Mouse (Mus musculus): ENCODE measurements around the gene Foxj1. TPM values are rescaled to one million over a fixed set of nuclear protein-coding genes. Genes with fewer than 3 reads are reported as not detected.

Foxj1 gene
- 17.2 and 18.3 TPM in 2 replicates for polyA plus RNA-seq (2012; rRNA removed)

DNA sequence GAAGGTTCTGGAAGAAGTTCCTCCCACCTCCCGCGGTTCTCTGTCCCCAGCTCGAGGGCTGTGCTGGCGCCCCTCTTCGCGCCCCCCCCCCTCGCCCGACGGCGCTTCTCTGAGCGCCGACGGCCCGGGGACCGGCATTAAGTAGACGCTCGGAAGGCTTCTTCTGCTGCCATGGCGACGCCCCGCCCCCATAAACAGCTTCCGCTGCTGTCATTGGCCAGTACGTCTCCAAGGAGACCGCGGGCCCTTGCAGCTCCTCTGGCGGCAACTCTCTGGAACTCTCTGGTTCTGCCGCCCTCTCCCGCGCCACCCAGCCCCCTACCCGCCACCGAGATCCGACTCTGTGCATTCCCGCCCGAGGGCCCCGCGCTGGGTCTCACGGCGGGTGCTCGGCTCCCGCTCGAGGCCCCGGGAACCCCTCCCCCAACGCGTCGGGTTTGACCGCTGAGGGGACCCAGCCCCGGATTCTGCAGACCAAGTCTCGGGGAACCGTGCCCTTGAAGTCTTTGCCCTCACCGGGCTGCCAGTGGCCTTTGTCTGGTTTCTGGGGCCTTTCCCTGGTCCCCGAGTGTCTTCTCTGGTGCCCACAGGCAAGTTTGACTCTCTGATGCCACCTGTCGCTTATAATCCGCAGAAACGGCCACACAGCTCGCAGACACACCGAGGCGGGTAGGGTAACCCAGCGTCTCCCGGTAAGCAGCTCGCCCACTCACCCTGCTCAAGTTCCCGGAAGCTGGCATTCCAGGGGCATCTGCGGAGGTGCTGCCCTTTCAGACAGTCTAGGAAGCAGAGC is at the start of gene Foxj1:
Gene Foxj1, minus strand, starts transcription at position 156 of the 793 bp plus-strand sequence.

DNA sequence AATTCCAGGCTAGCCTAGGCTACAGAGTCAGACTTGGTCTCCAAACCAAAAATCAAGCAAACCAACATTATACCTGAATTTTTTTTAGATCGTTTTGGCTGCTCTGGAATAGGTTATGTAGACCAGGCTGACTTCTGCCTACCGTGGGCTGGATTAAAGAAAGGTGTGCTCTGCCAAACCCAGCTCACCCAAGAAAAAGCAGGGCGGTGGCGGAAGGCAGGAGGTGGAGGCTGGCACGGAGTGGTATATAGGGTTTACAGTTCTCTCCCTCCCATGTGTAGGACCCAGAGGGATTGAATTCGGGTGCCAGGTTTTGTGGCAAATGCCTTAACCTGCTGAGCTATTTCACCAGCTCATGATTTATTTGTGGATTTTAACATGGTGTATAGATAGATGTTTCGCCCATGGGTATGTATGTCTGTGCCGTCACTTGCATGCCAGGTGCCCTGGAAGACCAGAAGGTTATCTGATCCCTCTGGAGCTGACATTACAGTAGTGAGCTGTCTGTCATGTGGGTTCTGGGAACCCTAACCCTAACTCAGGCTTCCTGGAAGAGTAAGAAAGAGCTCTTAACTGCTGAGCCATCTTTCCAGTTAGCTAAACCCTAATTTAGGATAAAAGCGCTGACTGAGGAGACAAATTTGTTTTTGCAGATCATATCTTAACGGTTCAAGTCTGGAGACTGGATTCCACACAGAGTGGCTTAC is 28.0 kb downstream of the Foxj1 start, which contains the start of gene Exoc7:
Gene Exoc7, minus strand, starts transcription at position 215 of the 707 bp plus-strand sequence.

DNA sequence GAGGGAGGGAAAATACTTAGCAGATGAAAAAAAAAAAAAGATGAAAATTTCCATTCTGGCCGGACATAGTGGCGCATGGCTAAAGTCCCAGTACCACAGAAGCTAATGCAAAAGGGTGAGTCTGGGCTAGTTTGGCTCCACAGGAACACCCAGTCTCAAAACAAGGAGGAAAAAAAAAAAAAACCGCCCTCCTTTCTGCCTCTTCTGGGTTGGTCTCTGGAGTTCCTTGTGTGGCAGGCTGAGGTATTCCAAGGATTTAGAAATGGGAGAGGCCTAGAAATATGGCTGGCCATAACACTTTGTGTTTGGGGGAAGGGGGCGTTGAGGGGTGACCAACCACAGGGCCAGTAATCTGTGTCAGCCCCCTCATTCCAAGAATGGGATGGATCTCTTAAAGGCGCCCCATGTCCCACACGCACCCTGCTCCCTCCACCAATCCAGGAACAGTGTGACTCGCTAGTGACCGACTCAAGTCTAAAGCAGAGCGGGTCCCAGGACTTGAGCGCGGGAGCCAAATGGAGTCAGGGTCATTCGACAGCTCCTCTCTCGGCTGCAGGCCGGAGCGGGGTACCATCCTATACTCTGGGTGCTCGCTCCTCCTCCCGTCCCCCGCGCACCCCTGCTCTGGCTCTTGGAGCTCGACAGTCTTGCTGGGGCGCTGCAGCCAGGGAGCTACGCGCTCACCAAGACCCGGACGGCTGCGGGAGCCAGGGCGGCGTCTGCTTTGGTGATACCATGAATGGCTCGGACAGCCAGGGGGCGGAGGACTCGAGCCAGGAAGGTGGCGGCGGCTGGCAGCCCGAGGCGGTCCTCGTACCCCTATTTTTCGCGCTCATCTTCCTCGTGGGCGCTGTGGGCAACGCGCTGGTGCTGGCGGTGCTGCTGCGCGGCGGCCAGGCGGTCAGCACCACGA is 54.2 kb downstream of the Foxj1 start, which contains the start of gene Galr2:
Gene Galr2, plus strand, starts transcription at position 189 of the 913 bp plus-strand sequence.

Other genes starting within 250 kb of the Foxj1 start
- 124 and 132 TPM in 2 replicates for gene Wbp2, start 248.4 kb downstream of the Foxj1 start, polyA plus RNA-seq (2012; rRNA removed)
- 4.3 and 7.9 TPM in 2 replicates for gene Trim47, start 208.2 kb downstream of the Foxj1 start, polyA plus RNA-seq (2012; rRNA removed)
- 2.4 and 2.7 TPM in 2 replicates for gene Trim65, start 204.3 kb downstream of the Foxj1 start, polyA plus RNA-seq (2012; rRNA removed)
- 49.6 and 52.6 TPM in 2 replicates for gene Mrpl38, start 196.5 kb downstream of the Foxj1 start, polyA plus RNA-seq (2012; rRNA removed)
- 133 and 144 TPM in 2 replicates for gene Fbf1, start 167.2 kb downstream of the Foxj1 start, polyA plus RNA-seq (2012; rRNA removed)
- 52.9 and 56.6 TPM in 2 replicates for gene Ten1, start 136.5 kb downstream of the Foxj1 start, polyA plus RNA-seq (2012; rRNA removed)
- gene Acox1, start 136.4 kb downstream of the Foxj1 start, polyA plus RNA-seq (2012; rRNA removed), result 61.4 and 65.4 TPM in 2 replicates
- 0.39 and 1.1 TPM in 2 replicates for gene Evpl, start 97.3 kb downstream of the Foxj1 start, polyA plus RNA-seq (2012; rRNA removed)
- gene Srp68, start 61.2 kb downstream of the Foxj1 start, polyA plus RNA-seq (2012; rRNA removed), result 80.7 and 81.7 TPM in 2 replicates
- 0.12 and 0.24 TPM in 2 replicates for gene Galr2, start 54.5 kb downstream of the Foxj1 start, polyA plus RNA-seq (2012; rRNA removed)
- gene Exoc7, start 28.2 kb downstream of the Foxj1 start, polyA plus RNA-seq (2012; rRNA removed), result 88.3 and 89.3 TPM in 2 replicates
- 65.3 and 65.5 TPM in 2 replicates for gene Rnf157, start 77.6 kb upstream of the Foxj1 start, polyA plus RNA-seq (2012; rRNA removed)
- gene Ubald2, start 98.7 kb upstream of the Foxj1 start, polyA plus RNA-seq (2012; rRNA removed), result 167 and 198 TPM in 2 replicates
- 0.09 and 0.10 TPM in 2 replicates for gene Qrich2, start 130.8 kb upstream of the Foxj1 start, polyA plus RNA-seq (2012; rRNA removed)
- gene Prpsap1, start 158.8 kb upstream of the Foxj1 start, polyA plus RNA-seq (2012; rRNA removed), result 115 and 129 TPM in 2 replicates
- 2.5 and 5.0 TPM in 2 replicates for gene Sphk1, start 195.5 kb upstream of the Foxj1 start, polyA plus RNA-seq (2012; rRNA removed)
- gene Ube2o, start 246.0 kb upstream of the Foxj1 start, polyA plus RNA-seq (2012; rRNA removed), result 53.7 and 55.0 TPM in 2 replicates

All from central nervous system, embryonic 14 days (tissue).